Mouse (Mus musculus): ENCODE measurements around the gene Rbfox2. TPM values are rescaled to one million over a fixed set of nuclear protein-coding genes. Genes with fewer than 3 reads are reported as not detected.

The Rbfox2 gene
- polyA plus RNA-seq, 1 experiment, result 34.7 TPM

DNA sequence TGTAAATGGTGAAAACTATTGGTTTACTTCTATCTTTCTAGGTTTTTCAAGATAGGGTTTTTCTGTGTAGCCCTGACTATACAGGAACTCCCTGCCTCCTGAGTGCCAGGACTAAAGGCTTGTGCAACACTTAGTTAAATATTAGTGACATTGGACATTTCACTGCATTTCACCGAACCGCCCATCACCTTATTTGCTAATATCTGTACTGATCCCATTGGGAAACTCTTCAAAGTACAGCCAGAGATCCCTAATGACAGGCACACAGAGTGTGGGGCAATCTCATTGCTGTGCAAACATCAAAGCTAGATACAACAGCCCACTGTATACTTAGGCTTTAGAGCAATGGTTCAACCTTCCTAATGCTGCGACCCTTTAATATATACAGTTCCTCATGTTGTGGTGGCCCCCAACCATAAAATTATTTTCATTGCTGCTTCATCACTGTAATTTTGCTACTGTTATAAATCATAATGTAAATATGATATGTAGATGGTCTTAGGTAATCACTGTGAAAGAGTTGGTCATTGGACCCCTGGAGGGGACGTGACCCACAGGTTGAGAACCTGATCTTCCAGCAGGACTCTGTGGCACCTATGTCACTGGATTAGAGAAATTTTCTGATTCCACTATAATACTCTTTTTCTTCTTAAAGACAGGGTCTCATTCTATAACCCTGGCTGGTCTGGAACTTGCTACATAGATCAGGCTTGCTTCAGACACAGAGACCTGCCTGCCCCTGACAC, 182.3 kb downstream of the Rbfox2 start:
- H3K4me3 ChIP-seq (ENCODE audit: low read depth, low read length), result no peak overlapping the region
- H3K4me1 ChIP-seq (ENCODE audit: control insufficient read depth, insufficient read depth, insufficient read length, low read length), result peaks cover 4% of the 10 kb centered on the region; the same call in 1 of the 2 replicates
- 56% methylated on average over 4 of the region's 4 CpGs for WGBS
- no peak overlapping the region for H3K27ac ChIP-seq (ENCODE audit: insufficient read depth, low read depth, low read length)
- H3K36me3 ChIP-seq (ENCODE audit: control insufficient read depth, insufficient read depth, low read length), result no peaks in the 10 kb centered on the region
- TF ChIP-seq CTCF (IDR thresholded peaks at IDR 0.05; ENCODE audit: extremely low read depth, insufficient read length, insufficient replicate concordance, low read depth, low read length) (no peak), POLR2A (IDR thresholded peaks at IDR 0.05; ENCODE audit: low read depth, low read length) (no peak)
- H3K27me3 ChIP-seq (ENCODE audit: control insufficient read depth, insufficient read depth, low read length), result no peaks in the 10 kb centered on the region

DNA sequence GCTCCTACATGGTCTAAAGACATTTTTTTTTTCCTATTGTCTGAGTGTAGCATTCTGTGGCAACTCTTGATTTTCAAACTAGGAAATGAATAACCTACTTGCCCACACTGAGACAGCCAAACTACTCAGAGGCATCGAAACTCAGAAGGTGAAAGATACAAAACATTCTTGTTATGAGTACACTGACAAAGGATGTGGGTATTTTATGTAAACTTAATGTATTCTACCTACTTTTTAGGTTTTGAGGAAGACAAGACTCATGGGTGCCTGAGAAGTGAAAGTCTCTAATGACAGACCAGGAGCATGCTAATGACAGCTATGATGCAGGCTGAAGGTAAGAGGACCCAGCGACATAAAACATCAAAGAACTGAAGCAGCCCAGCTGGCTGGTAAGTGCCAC, 184.0 kb downstream of the Rbfox2 start:
- H3K27ac ChIP-seq (ENCODE audit: insufficient read depth, low read depth, low read length), result no peak overlapping the region
- 67% methylated on average over 2 of the region's 2 CpGs for WGBS
- no peaks in the 10 kb centered on the region for H3K36me3 ChIP-seq (ENCODE audit: control insufficient read depth, insufficient read depth, low read length)
- TF ChIP-seq CTCF (IDR thresholded peaks at IDR 0.05; ENCODE audit: extremely low read depth, insufficient read length, insufficient replicate concordance, low read depth, low read length), result no peak
- no peak for TF ChIP-seq POLR2A (IDR thresholded peaks at IDR 0.05; ENCODE audit: low read depth, low read length)
- no peaks in the 10 kb centered on the region for H3K27me3 ChIP-seq (ENCODE audit: control insufficient read depth, insufficient read depth, low read length)
- peaks cover 4% of the 10 kb centered on the region; the same call in 1 of the 2 replicates for H3K4me1 ChIP-seq (ENCODE audit: control insufficient read depth, insufficient read depth, insufficient read length, low read length)
- no peak overlapping the region for H3K4me3 ChIP-seq (ENCODE audit: low read depth, low read length)

GRCm38 (mm10) chr15:77122208-77122607, 184.6 kb downstream of the Rbfox2 start:
- 67% methylated on average over 6 of the region's 6 CpGs for WGBS
- no peaks in the 10 kb centered on the region for H3K36me3 ChIP-seq (ENCODE audit: control insufficient read depth, insufficient read depth, low read length)
- no peaks in the 10 kb centered on the region for H3K27me3 ChIP-seq (ENCODE audit: control insufficient read depth, insufficient read depth, low read length)
- peaks cover 4% of the 10 kb centered on the region; the same call in 1 of the 2 replicates for H3K4me1 ChIP-seq (ENCODE audit: control insufficient read depth, insufficient read depth, insufficient read length, low read length)
- TF ChIP-seq CTCF (IDR thresholded peaks at IDR 0.05; ENCODE audit: extremely low read depth, insufficient read length, insufficient replicate concordance, low read depth, low read length), result no peak
- TF ChIP-seq POLR2A (IDR thresholded peaks at IDR 0.05; ENCODE audit: low read depth, low read length), result no peak
- no peak overlapping the region for H3K27ac ChIP-seq (ENCODE audit: insufficient read depth, low read depth, low read length)
- no peak overlapping the region for H3K4me3 ChIP-seq (ENCODE audit: low read depth, low read length)

DNA sequence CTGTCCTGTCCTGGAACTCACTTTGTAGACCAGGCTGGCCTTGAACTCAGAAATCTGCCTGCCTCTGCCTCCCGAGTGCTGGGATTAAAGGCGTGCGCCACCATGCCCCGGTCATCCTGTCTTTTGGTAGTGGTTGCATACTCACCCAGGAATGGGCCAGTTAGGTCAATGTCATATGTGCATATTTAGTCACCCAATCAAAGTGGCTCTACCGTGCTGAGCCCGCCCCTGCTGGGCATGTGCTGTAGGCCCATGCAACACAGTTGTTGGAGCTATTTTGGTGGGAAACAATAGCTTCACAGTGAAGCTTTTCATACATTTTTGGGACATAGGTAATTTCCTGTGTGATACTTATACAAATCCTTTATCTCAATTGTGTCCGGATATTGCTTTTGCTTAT, 187.1 kb downstream of the Rbfox2 start:
- 96% methylated on average over 7 of the region's 7 CpGs for WGBS
- H3K4me3 ChIP-seq (ENCODE audit: low read depth, low read length), result no peak overlapping the region
- no peaks in the 10 kb centered on the region for H3K27me3 ChIP-seq (ENCODE audit: control insufficient read depth, insufficient read depth, low read length)
- H3K36me3 ChIP-seq (ENCODE audit: control insufficient read depth, insufficient read depth, low read length), result peaks cover 7% of the 10 kb centered on the region
- H3K4me1 ChIP-seq (ENCODE audit: control insufficient read depth, insufficient read depth, insufficient read length, low read length), result no peaks in the 10 kb centered on the region
- TF ChIP-seq CTCF (IDR thresholded peaks at IDR 0.05; ENCODE audit: extremely low read depth, insufficient read length, insufficient replicate concordance, low read depth, low read length) (no peak), POLR2A (IDR thresholded peaks at IDR 0.05; ENCODE audit: low read depth, low read length) (no peak)
- no peak overlapping the region for H3K27ac ChIP-seq (ENCODE audit: insufficient read depth, low read depth, low read length)

GRCm38 (mm10) chr15:77117209-77117608, 189.6 kb downstream of the Rbfox2 start:
- no peak overlapping the region for H3K4me3 ChIP-seq (ENCODE audit: low read depth, low read length)
- 66% methylated on average over 3 of the region's 3 CpGs for WGBS
- TF ChIP-seq CTCF (IDR thresholded peaks at IDR 0.05; ENCODE audit: extremely low read depth, insufficient read length, insufficient replicate concordance, low read depth, low read length), result no peak
- no peak for TF ChIP-seq POLR2A (IDR thresholded peaks at IDR 0.05; ENCODE audit: low read depth, low read length)
- H3K27ac ChIP-seq (ENCODE audit: insufficient read depth, low read depth, low read length), result no peak overlapping the region
- no peaks in the 10 kb centered on the region for H3K4me1 ChIP-seq (ENCODE audit: control insufficient read depth, insufficient read depth, insufficient read length, low read length)
- H3K27me3 ChIP-seq (ENCODE audit: control insufficient read depth, insufficient read depth, low read length), result no peaks in the 10 kb centered on the region
- peaks cover 12% of the 10 kb centered on the region for H3K36me3 ChIP-seq (ENCODE audit: control insufficient read depth, insufficient read depth, low read length)

GRCm38 (mm10) chr15:77116139-77116722, 190.6 kb downstream of the Rbfox2 start:
- H3K4me1 ChIP-seq (ENCODE audit: control insufficient read depth, insufficient read depth, insufficient read length, low read length), result no peaks in the 10 kb centered on the region
- H3K27me3 ChIP-seq (ENCODE audit: control insufficient read depth, insufficient read depth, low read length), result no peaks in the 10 kb centered on the region
- no peak for TF ChIP-seq POLR2A (IDR thresholded peaks at IDR 0.05; ENCODE audit: low read depth, low read length)
- no peak for TF ChIP-seq CTCF (IDR thresholded peaks at IDR 0.05; ENCODE audit: extremely low read depth, insufficient read length, insufficient replicate concordance, low read depth, low read length)
- 88% methylated on average over 9 of the region's 9 CpGs for WGBS
- H3K27ac ChIP-seq (ENCODE audit: insufficient read depth, low read depth, low read length), result no peak overlapping the region
- H3K36me3 ChIP-seq (ENCODE audit: control insufficient read depth, insufficient read depth, low read length), result peaks cover 14% of the 10 kb centered on the region
- no peak overlapping the region for H3K4me3 ChIP-seq (ENCODE audit: low read depth, low read length)

DNA sequence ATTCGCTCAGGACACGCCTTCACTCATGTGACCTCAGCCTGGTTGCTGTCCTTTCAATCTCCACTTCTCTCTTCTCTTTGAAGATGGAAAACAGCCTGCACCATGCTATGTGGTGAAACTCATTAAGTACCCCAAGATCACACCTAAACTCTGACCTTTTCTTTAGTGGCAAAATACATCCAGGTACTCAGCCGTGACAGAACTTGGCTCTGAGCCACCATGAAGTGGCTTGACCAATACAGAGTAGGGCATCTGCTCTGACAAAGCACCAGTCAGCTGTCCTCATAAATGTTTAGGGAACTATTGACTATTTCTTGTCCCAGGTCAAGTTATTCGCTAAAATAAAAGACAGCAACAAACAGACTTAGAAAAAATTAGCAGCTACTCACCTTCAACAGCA, 191.3 kb downstream of the Rbfox2 start:
- TF ChIP-seq CTCF (IDR thresholded peaks at IDR 0.05; ENCODE audit: extremely low read depth, insufficient read length, insufficient replicate concordance, low read depth, low read length), result no peak
- no peak for TF ChIP-seq POLR2A (IDR thresholded peaks at IDR 0.05; ENCODE audit: low read depth, low read length)
- 73% methylated on average over 4 of the region's 4 CpGs for whole genome bisulfite sequencing
- Histone ChIP-seq H3K4me3 (ENCODE audit: low read depth, low read length) (no peak overlapping the region), H3K4me1 (ENCODE audit: control insufficient read depth, insufficient read depth, insufficient read length, low read length) (no peaks in the 10 kb centered on the region), H3K27me3 (ENCODE audit: control insufficient read depth, insufficient read depth, low read length) (no peaks in the 10 kb centered on the region), H3K36me3 (ENCODE audit: control insufficient read depth, insufficient read depth, low read length) (peaks cover 14% of the 10 kb centered on the region), H3K27ac (ENCODE audit: insufficient read depth, low read depth, low read length) (no peak overlapping the region)

All from small intestine, adult 2 months (tissue).